Mouse (Mus musculus): ENCODE data around the gene Ptprd.

DNA sequence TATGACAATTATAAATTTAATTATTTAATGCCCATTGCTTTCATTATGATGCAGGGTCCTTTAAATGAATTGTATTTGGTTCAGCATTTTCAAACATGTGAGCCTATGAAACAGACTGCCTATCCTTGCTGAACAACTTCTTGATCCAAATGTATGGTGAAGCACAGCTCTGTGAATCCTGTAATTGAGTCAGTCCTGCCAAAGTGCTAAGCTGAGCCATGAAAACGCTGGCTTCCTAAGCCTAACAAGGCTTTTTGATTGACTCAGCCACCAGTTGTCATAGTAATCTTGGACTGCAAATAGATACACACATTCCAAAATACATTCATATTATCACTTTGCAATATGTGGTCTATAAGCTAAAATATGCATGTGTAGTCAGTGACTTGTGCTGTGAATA lies 625.1 kb downstream of the Ptprd start:
- TF ChIP-seq POLR2A (IDR thresholded peaks at IDR 0.05; ENCODE audit: borderline replicate concordance, extremely low read depth, insufficient read depth, insufficient read length, poor library complexity, severe bottlenecking) (no peak), CTCF (IDR thresholded peaks at IDR 0.05; ENCODE audit: borderline replicate concordance, extremely low read depth, insufficient read depth, insufficient read length) (no peak)
